Mouse (Mus musculus) heart, postnatal 10 days (tissue): ENCODE measurements at regions not wholly inside any gene's neighbourhood (a gene's known extent, or its start where the extent isn't known, plus 50 kb on each side); places are given as distances from the start of the nearest gene placed in this dataset.

Source experiments
- DNase-seq, 2 experiments: peaks; one replicate each; pipeline ENCODE4 v3.0.0; 2021
- intact Hi-C: fragments of 180-260 bp; cut with DNase I; formaldehyde crosslinking; loops from one replicate; pipeline ENCODE4 v1.15.1; 2025

GRCm38 (mm10) chr2:30718741-30719381, 84.6 kb downstream of the 1700001O22Rik start:
- peak; percentile 89 to 91 for DNase-seq
- intact Hi-C loops = loop anchor here (2.0 to 5.0 kb wide), 2 partner anchors 60 to 117 kb away; no protein-coding TSS in a partner anchor

DNA sequence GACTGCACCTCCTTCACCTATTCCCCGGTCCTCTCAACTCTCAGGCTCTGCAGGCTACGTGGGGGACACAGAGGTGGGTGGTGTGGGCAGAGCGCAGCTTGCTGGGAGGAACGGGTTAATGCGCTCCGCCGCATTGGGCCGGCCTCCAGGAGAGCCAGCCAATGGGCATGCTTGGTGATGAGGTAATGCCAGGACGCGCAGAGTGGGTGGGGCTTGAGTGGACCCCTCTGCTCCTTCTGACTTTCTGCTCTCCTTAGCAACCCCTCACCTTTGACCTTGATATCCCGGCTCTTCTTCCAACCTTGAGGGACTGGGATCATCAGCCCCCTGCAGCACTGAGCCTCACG, 85.2 kb downstream of the 1700001O22Rik start:
- peak; percentile 93 to 95 for DNase-seq
- intact Hi-C loops = loop anchor here (2.0 to 5.0 kb wide), 2 partner anchors 60 to 116 kb away; no protein-coding TSS in a partner anchor

DNA sequence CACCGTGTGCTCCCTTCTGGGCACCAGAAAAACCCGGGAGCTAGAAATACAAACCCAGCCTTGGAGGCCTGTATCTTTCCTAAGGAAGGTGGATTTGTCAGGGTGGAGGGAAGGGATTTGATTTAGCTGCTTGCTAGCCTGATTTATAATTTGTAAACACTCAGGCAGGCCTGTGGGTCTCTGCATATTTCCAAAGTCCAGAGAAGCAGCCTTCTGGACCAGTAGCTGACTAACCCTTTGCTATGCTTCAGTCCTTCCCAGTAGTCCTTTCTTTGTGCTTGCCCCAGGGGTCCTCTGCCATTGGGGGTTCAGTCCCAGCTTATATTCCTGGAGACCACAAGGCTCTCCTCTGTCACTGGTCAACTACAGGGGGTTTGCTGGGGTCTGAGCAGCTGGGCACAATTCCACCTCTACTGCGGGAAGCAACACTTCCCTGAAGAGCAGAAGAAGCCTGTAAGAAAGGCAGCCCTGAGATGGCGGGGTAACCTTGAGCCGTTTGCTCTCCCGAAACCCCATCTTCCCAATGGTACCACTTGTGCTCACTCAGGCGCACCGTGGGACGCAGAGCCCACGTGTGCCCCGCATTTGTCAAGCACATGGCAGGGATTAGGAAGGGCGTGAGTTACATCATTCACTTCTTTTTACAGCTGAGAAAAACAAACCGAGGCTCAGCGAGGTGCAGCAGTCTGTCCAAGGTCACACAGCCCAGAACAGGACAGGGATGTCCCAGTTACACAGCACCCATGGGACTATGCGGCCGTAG, 85.7 kb downstream of the 1700001O22Rik start:
- intact Hi-C loops = loop anchor here (2.0 to 5.0 kb wide), 2 partner anchors 59 to 115 kb away; no protein-coding TSS in a partner anchor
- DNase-seq = peak in 1 of 2 experiments; percentile 47

DNA sequence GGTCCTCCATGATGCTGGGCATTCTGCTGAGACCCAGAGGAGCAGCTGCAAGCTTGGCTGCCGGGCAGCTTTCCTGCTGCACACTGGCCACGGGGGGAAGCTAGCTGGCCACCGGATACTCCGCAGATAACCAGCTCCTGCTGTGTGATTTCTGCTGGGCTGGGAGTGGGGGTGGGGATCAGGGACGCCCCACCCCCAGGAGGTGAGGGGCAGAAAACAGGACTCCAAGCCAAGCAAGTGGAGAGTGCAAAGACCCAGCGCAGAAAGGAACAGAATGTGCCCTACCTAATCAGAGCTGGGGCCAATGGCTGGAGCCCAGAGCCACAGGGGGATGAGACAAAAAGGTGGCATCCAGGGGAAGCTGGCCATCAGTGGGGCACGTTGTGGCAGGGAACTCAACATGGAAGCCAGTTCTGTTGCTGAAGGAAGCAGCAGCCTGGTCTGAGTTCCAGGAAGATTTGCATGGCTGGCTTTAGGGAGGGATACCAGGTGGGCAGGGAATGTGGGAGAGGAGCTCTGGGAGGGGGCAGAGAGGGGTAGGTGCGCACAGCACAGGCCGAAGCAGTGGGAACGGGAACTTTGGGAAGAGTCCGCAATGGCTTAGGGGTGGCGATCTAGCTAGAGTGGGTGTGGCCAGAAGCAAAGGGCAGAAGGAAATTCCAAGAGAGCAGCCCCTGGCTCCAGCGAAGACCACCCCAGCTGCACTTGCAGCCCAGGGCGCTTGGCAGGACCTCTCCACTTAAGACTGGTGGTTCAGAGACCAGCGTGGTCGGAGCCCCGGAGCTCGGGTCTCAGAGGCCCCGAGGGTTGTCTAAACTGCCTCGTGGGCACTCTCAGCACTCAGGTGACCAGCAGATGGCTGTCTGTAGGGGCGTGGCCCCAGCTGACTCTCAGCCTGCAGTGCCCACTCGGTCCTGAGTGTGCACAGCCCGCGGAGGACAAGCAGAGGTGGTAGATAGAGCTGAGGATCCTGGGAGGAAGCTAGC, 86.6 kb downstream of the 1700001O22Rik start:
- peak; percentile 69 to 70 for DNase-seq
- intact Hi-C loops = loop anchor here (5.0 kb wide), 1 partner anchor 115 kb away; no protein-coding TSS in a partner anchor

- intact Hi-C loops = loop anchor here (5.0 kb wide), 1 partner anchor 114 kb away; no protein-coding TSS in a partner anchor
- peak in 1 of 2 experiments; percentile 20 for DNase-seq
These were observed 87.6 kb downstream of the 1700001O22Rik start for GRCm38 (mm10) chr2:30715720-30716310.

- peak; percentile 53 to 65 for DNase-seq
- intact Hi-C loops = loop anchor here (2.0 kb wide), 1 partner anchor 241 kb away; no protein-coding TSS in a partner anchor
These were observed 89.9 kb downstream of the 1700001O22Rik start for GRCm38 (mm10) chr2:30713535-30713934.

- peak in 1 of 2 experiments; percentile 43 for DNase-seq
- intact Hi-C loops = loop anchor here (2.0 kb wide), 1 partner anchor 240 kb away; no protein-coding TSS in a partner anchor
These were observed 90.5 kb downstream of the 1700001O22Rik start for GRCm38 (mm10) chr2:30712841-30713401.

GRCm38 (mm10) chr2:30711853-30712498, 91.5 kb downstream of the 1700001O22Rik start:
- intact Hi-C loops = loop anchor here (2.0 kb wide), 1 partner anchor 239 kb away; no protein-coding TSS in a partner anchor
- peak; percentile 93 to 96 for DNase-seq

GRCm38 (mm10) chr2:30711476-30711852, 92.0 kb downstream of the 1700001O22Rik start:
- intact Hi-C loops = no loop called here
- peak in 1 of 2 experiments; percentile 57 for DNase-seq

DNA sequence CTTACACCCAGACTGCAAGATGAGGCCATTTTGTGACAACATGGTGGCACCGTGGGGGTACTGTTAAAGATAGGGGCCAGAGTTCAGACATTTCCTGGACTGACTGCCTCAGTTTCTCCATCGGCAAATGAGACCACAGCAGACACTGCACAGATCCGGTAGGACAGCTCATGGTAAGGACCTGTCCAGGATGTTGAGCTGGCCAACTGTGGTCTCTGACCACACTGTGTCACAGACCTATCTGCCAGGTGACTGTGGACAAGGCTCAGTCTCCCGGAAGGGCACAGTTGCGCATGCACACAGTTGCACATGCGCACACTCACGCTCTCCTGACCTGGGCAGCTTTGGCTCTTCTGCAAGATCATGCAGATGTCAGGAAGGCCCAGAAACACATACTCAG, 92.6 kb downstream of the 1700001O22Rik start:
- no peak for DNase-seq
- intact Hi-C loops = no loop called here

DNA sequence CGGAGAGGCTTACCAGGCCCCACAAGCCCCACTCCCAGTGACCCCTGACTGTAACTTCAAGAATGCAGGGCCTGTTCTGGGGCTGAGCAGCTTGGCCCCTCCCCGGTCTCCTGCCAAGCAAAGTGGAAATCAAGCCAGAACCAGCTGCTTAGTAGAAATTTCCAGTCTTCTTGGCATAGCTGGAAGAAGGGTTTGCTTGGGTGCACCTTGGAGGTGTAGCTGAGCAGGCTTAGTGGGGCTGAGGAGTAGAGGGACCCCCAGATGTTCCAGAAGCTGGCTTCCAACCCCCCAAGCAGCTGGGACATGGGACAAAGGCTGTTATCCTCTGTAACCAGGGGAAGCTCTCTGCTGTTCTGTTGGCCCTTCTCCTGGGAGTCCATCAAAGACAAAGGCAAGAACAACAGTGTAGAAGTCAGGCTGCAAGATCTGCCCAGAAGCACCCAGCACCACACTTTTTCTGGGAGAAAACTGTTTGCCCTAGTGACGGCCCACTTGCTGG, 94.0 kb downstream of the 1700001O22Rik start:
- DNase-seq = peak in 1 of 2 experiments; percentile 63
- intact Hi-C loops = loop anchor here (5.0 kb wide), 1 partner anchor 52 kb away; no protein-coding TSS in a partner anchor

DNA sequence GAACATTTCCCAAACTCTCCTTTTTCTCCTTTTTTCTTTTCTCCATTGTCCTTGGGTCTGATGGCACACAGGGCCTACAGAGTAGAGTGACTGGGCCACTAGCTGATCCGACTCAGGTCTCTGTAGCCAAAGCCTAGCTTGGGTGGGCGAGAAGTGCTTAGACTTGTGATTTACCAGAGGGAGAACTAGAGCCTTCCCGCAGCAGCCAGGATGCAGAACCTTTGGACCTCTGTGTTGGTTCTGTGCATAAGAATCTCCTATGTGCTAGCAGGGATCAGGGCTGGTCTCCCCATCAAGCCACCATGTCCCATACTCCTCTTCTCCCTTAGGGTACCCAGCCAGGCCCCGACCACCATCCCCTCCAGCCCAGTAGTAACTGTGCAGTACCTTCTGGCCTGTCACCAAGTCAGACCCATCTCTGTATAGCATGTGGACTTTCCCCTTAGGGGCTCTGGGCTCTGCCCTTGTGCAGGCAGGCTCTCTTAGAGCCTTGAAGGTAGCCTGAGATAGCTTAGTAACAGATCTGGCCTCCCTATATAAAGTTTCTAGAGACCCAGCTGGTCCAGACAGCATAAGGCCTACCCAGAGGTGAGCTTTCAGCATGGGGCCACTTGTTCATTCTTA, 94.6 kb downstream of the 1700001O22Rik start:
- intact Hi-C loops = loop anchor here (5.0 kb wide), 1 partner anchor 52 kb away; no protein-coding TSS in a partner anchor
- peak in 1 of 2 experiments; percentile 32 for DNase-seq

- intact Hi-C loops = loop anchor here (5.0 kb wide), 1 partner anchor 51 kb away; no protein-coding TSS in a partner anchor
- DNase-seq = peak; percentile 85 to 89
These were observed 95.3 kb downstream of the 1700001O22Rik start for GRCm38 (mm10) chr2:30708001-30708683.

GRCm38 (mm10) chr2:30707099-30708000, 96.1 kb downstream of the 1700001O22Rik start:
- DNase-seq = peak; percentile 86 to 87
- intact Hi-C loops = loop anchor here (5.0 kb wide), 1 partner anchor 50 kb away; no protein-coding TSS in a partner anchor

DNA sequence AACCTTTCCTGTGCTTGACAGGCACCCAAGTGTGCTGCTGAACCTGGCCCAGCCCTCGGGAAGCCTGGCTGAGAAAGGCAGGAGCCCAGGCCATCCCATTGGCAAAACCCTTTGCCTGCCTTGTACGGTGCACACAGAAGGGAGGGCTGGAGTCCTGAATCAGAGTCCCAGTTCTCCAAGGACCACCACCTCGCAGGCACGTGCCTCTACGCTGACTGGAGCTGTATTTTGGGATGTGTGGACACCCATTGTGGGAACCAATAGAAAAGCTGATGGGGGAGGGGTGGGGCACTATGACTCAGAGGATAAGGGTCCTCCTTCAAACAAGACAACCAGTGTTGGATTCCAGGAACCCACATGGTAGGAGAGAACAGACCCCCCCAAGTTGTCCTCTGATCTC, 97.4 kb downstream of the 1700001O22Rik start:
- DNase-seq = no peak
- intact Hi-C loops = loop anchor here (5.0 kb wide), 1 partner anchor 49 kb away; no protein-coding TSS in a partner anchor

DNA sequence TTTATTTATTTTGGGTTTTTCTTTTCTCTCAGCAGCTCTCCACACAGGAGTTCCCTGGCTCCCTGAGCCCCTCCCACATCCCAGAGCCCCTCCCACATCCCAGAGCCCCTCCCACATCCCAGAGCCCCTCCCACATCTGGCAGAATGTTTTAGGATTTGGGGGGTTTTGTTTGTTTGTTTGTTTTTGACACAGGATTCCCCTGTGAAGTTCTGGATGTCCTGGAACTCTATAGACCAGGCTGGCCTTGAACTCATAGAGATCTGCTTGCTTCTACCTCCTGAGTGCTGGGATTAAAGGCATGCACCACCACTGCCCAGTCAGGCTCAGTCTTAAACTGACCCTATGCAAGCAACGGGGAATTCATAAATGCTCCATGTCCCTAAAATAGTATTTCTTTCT, 100.2 kb downstream of the 1700001O22Rik start:
- intact Hi-C loops = no loop called here

More for the DNA sequence above, 100.2 kb downstream of the 1700001O22Rik start:
- no peak for DNase-seq
